Mouse (Mus musculus) B cell, adult 2 months (primary cell): ENCODE measurements around the gene Tmem151a.

Experiments
- DNase-seq, 2 experiments: peaks; one replicate each; pipeline ENCODE4 v3.0.0; 2022

The Tmem151a gene

DNA sequence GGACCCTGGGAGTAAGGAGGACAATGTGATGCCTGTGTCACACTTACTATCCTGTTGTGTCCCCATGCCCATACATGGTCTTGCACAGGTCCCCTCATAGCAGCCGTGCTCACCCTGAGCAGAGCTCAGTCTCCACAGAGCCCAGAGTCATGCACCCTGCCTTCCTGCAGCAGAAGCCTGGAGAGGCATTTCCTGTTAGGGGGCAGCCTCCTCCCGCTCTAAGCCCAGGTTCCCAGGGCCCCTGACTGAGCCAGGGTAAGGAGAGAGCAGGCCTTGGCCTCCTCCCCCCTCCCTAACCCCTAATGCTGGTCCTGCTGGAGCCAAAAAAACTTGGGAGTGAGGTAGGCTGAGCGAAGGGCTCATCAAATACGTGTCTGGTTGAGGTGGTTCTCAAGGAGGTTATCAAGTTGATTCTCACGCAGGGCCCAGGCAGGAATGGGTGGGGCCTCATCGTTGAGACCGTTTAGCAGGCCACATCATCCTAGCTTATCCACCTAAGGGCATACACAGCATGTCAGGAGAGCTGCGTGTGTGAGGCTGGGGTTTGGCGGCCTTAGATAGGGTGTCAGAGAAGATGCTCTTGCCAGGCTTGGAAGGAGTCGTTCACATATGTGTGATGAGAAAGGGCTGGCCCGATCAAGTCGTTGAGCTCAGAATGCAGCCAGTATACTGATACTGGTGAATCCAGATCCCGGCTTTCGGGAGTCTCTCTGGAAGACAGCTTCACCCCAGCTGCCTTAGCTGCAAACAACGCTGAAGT lies 18.1 kb downstream of the Tmem151a start:
- DNase-seq: no peak

- DNase-seq: no peak
Measured at GRCm38 (mm10) chr19:5065104-5065503, 20.2 kb downstream of the Tmem151a start.

GRCm38 (mm10) chr19:5062446-5062845 lies 22.9 kb downstream of the Tmem151a start:
- DNase-seq: no peak

DNA sequence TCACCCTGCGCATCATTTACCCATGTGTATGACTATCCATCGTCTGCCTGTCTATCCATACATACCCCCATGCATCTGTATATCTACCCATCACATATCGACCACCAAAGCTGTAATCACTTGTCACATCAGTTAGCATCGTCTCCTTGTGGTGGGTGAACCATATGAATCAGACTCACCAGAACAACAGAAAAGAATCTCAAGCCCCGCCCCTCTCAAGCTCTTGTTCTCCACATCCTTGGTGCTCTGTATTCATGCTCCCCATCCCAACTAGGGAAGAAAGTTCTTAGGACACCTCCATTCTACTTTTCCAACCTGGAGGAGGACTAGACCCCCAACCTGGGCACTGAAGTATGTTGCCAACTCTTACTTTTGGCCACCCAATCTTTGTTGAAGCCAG lies 23.3 kb downstream of the Tmem151a start:
- DNase-seq: no peak

GRCm38 (mm10) chr19:5060365-5061330 lies 24.7 kb downstream of the Tmem151a start:
- no peak for DNase-seq

- DNase-seq: no peak
Measured at GRCm38 (mm10) chr19:5058801-5059771, 26.2 kb downstream of the Tmem151a start.

DNA sequence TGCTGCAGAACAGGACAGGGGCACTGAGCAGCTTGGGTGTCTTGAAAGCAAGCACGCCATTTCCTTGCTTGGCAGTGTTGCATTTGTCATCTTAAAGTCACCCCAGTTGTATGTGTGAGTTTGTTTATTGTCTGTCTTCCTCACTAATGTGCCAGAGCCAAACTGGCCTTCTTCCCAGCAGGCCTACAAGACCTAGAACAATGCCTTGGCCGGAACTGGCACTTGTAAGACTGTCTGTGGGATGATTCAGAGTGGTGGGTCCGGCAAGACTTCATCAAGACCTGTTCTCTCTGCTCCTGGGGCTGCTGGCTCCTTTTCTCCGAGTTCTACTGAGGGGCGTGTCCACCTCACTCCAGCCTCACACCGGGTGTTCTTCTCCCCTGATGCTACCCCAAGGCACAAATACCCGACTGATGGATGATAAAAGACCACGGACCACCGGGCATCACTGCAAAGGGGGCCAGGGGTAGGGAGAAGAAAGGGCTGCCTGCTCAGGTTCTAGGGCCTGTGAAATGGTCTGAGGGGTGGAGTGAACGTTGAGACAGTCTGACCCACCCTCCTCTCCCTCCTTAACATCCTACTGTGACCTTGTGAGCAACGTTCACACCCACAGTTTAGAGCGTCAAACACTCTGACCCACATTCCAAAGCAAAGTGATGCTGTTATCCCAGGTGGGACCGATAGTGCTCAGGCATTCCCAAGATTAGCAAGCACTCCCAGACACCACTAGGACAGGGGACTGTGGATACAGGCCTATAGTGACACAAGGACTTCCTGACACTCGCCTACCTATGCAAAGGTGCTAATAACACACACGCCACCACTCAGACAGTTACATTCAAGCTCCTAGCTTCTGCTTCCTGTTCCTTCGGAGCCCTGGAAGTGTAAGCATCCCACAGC lies 27.2 kb downstream of the Tmem151a start:
- DNase-seq: no peak

- DNase-seq: peak; percentile 46 to 50
Measured at GRCm38 (mm10) chr19:5056251-5056650, 29.1 kb downstream of the Tmem151a start.

DNA sequence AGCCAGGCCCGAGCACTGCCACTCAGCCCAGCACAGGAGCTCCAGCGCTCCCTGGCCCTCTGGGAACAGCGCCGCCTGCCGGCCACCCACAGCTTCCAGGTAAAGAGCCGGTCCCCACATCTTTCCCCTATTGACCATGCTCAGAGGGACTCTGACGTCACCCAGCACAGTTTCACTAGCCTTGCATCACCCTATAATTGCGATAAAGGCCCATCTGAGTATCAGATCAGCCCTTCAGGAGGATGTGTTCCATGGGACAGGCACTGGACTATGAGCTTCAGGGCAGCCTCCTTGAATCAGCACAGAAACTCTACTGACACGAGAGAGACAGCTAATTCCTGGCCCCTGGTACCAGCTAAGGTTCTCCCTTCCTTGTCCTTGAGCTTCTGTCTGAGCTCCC lies 31.4 kb downstream of the Tmem151a start:
- DNase-seq: peak; percentile 78

DNA sequence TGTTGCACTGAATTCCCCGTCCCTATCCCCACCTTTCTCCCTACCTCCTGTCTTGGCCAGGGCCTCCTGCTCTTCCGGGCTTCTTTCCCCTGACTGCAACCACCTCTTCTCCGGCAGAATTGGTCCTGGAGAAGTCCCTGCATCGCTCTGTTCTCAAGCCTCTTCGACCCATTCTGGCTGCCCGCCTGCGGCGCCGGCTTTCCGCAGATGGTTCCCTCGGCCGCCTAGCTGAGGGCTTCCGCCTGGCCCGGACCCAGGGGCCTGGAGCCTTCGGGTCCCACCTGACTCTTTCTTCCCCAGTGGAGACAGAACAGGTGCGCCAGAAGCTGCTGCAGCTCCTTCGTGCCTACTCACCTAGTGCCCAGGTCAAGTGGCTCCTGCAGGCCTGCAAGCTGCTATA lies 32.5 kb downstream of the Tmem151a start:
- no peak for DNase-seq

- DNase-seq: no peak
Measured at GRCm38 (mm10) chr19:5052166-5052822, 33.0 kb downstream of the Tmem151a start.

DNA sequence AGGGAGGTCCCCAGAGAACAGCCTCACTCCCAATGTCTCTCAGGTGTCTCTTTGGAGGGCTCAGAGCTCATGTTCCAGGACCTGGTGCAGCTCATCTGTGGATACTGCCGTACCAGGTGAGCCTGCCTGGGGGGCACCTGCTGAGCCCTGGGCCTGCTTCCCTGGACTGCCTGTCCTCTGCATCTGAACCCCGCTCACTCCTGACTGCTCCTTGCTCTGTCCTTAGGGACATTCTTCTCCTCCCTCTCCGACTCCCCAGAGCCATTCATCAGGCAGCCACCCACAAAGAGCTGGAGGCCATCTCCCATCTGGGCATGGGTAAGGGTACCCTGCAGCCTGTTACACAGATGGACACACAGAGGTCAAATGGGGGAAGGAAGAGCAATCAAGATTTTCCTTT lies 33.8 kb downstream of the Tmem151a start:
- no peak for DNase-seq

DNA sequence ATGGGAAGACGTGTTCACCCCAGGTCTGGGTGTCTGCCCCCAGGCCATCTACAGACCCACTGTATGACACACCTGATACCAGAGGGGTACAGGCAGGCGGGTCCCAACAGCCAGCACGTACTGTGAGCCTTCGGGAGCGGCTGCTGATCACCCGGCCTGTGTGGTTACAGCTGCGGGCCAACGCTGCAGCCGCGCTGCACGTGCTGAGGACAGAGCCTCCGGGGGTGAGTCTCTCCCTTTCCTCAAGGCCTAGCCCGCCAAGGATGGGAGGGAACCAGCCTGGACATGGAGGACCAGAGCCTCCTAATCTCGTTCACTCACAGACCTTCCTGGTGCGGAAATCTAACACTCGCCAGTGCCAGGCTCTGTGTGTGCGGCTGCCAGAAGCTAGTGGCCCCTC lies 34.3 kb downstream of the Tmem151a start:
- no peak for DNase-seq

- DNase-seq: peak; percentile 53 to 59
Measured at GRCm38 (mm10) chr19:5050047-5050905, 35.1 kb downstream of the Tmem151a start, which contains the start of gene Rin1. Rin1 (plus strand) TSS chr19:5050481.

GRCm38 (mm10) chr19:5049325-5049724 lies 36.0 kb downstream of the Tmem151a start:
- no peak for DNase-seq

GRCm38 (mm10) chr19:5048138-5049056 lies 36.9 kb downstream of the Tmem151a start:
- DNase-seq: no peak

DNA sequence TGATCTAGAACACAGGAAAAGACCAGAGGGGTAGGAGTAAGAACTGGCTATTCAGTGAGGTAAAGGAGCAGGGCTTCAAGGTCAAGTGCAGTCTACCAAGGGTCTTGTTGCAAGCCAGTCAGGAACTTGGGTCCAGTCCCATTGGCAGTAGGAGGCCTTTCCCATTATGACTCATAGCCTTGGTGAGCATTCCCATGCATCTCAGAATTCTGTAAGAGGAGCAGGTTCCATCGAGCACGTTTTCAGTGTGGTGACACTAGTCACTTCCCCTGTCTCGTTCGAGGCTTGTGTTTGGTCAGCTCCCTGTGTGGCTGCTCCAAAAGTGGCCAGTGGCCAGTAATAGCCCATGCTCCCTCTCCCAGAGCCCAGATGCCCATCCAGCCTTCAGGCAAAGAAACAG lies 39.8 kb downstream of the Tmem151a start:
- DNase-seq: no peak

GRCm38 (mm10) chr19:5041588-5041987 lies 43.7 kb downstream of the Tmem151a start:
- no peak for DNase-seq
